Comparison of ENCODE assay signal across 8 mouse cellular contexts in the genomic region with DNA sequence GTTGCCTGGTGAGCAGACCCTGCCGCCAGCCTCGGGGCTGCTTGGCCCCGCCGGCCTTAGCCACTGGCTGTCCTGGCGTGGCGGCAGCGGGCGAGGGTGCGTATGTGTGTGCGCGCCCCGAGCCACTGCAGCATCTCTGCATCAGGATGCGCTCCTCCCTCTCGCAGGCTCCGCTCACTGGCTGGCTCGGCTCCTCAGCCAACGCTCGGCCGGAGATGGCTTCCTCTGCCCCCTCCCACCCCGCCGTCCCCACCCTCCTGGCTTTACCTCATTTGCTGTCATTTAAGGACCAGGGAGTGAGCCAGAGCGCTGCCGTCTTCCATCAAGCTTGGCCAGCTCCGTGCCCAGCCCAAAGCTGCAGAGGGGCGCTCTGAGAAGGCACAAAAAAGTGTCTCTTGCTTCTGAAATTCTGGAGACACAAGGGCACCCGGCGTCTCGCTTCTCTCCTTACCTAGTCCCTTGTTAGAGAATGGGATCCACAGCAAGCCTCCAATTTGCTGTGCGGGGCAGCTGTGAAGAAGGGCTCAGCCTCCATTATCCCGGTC. TPM values are rescaled to one million over a fixed set of nuclear protein-coding genes. Genes with fewer than 3 reads are reported as not detected.
A peak's percentile ranks its signal among the peaks of the same experiment; 100 is the strongest.
DNase-seq lines count a peak whose midpoint lies in the region; ATAC-seq lines count a peak whose summit lies in the region.

A gene (minus strand): TSS at position 495 of the 545 bp plus-strand sequence.

- H3K27me3 ChIP-seq in heart, embryonic 16.5 days (ENCODE audit: control insufficient read depth, insufficient read depth, low read length): peaks cover 75% of the 10 kb centered on the region
- peaks cover 27% of the 10 kb centered on the region for H3K27me3 ChIP-seq in intestine, embryonic 15.5 days (replicated peaks)
- H3K27me3 ChIP-seq in midbrain, embryonic 11.5 days (ENCODE audit: control insufficient read depth, insufficient read depth, low read length): peaks cover 21% of the 10 kb centered on the region

- H3K27ac ChIP-seq in heart, embryonic 16.5 days (ENCODE audit: low read length): no peak within 1 kb of the TSS
- H3K27ac ChIP-seq in intestine, embryonic 15.5 days: no peak within 1 kb of the TSS
- H3K27ac ChIP-seq in midbrain, embryonic 11.5 days (ENCODE audit: low read depth, low read length): peak within 1 kb of the TSS; percentile 35; the same call in 1 of the 2 replicates

- no peaks in the 10 kb centered on the region for H3K4me1 ChIP-seq in heart, embryonic 16.5 days (ENCODE audit: control insufficient read depth, insufficient read depth, low read length)
- H3K4me1 ChIP-seq in intestine, embryonic 15.5 days (replicated peaks): peaks cover 24% of the 10 kb centered on the region
- H3K4me1 ChIP-seq in midbrain, embryonic 11.5 days (ENCODE audit: control insufficient read depth, insufficient read depth, low read length): peaks cover 9% of the 10 kb centered on the region

- peak within 1 kb of the TSS; percentile 33; the same call in 1 of the 2 replicates for H3K4me2 ChIP-seq in heart, embryonic 16.5 days (ENCODE audit: low read depth, low read length)
- peak within 1 kb of the TSS; percentile 51 for H3K4me2 ChIP-seq in intestine, embryonic 15.5 days (replicated peaks)
- H3K4me2 ChIP-seq in midbrain, embryonic 11.5 days: peak within 1 kb of the TSS; percentile 51

- no peaks in the 10 kb centered on the region for H3K36me3 ChIP-seq in heart, embryonic 16.5 days (ENCODE audit: control insufficient read depth, insufficient read depth)
- no peaks in the 10 kb centered on the region for H3K36me3 ChIP-seq in intestine, embryonic 15.5 days
- H3K36me3 ChIP-seq in midbrain, embryonic 11.5 days (ENCODE audit: control insufficient read depth, insufficient read depth, low read length): no peaks in the 10 kb centered on the region

- no peaks in the 10 kb centered on the region for H3K9me3 ChIP-seq in heart, embryonic 16.5 days (replicated peaks; ENCODE audit: control insufficient read depth, low read length)
- no peaks in the 10 kb centered on the region for H3K9me3 ChIP-seq in intestine, embryonic 15.5 days
- no peaks in the 10 kb centered on the region for H3K9me3 ChIP-seq in midbrain, embryonic 11.5 days (ENCODE audit: control insufficient read depth, low read length)

- WGBS in heart, embryonic 16.5 days: 4% methylated on average over 30 of the region's 30 CpGs
- 3% methylated on average over 30 of the region's 30 CpGs for WGBS in intestine, embryonic 15.5 days
- WGBS in midbrain, embryonic 11.5 days: under 1% methylated on average over 30 of the region's 30 CpGs

- DNase-seq in heart, adult 18-20 months: no peak
- peak; percentile 71 for DNase-seq in embryo, embryonic 10.5 days (ENCODE audit: low spot score)
- DNase-seq in midbrain, embryonic 11.5 days (ENCODE audit: low spot score, missing footprints): peak; percentile 94
- DNase-seq in urinary bladder, postnatal 14 days (ENCODE audit: low spot score): no peak
- no peak for DNase-seq in thymus, postnatal 14 days
- DNase-seq in lung, postnatal 36 days: no peak

- no peak within 1 kb of the TSS for H3K9ac ChIP-seq in heart, embryonic 16.5 days (ENCODE audit: low read length)
- H3K9ac ChIP-seq in intestine, embryonic 15.5 days: no peak within 1 kb of the TSS
- H3K9ac ChIP-seq in midbrain, embryonic 11.5 days (ENCODE audit: low read length): peak within 1 kb of the TSS; percentile 54

- no peak for ATAC-seq in heart, embryonic 16.5 days (replicated peaks; ENCODE audit: extremely low read depth, insufficient read depth, low FRiP score)
- no peak for ATAC-seq in intestine, embryonic 15.5 days
- ATAC-seq in midbrain, embryonic 11.5 days (ENCODE audit: low FRiP score): peak; percentile 87

- H3K4me3 ChIP-seq in heart, embryonic 16.5 days (ENCODE audit: low read length): no peak within 1 kb of the TSS
- H3K4me3 ChIP-seq in intestine, embryonic 15.5 days (replicated peaks): peak within 1 kb of the TSS; percentile 10
- peak within 1 kb of the TSS; percentile 33 for H3K4me3 ChIP-seq in midbrain, embryonic 11.5 days (ENCODE audit: low read depth, low read length)

RNA-seq across cellular contexts. Expression of the gene that starts here (rescaled TPM):
- polyA plus RNA-seq in heart, embryonic 16.5 days (2015; fragmentation: Nextera tagmentation; extraction: Ambion mirVana): 0.09 TPM in 2 replicates
- 1 to 10 TPM; 3.1 to 4.0 TPM for total RNA-seq in heart, adult 18-20 months (2021)
- polyA plus RNA-seq in intestine, embryonic 15.5 days (2015; fragmentation: Nextera tagmentation; extraction: Ambion mirVana): 0.29 and 0.33 TPM in 2 replicates
- 30.9 and 31.4 TPM in 2 replicates for polyA plus RNA-seq in midbrain, embryonic 11.5 days (2014; fragmentation: Nextera tagmentation; extraction: Ambion mirVana)

Comparison
In these comparisons a context has a peak if more than half of its experiments do, and no peak if none do; other contexts are left out.
1. RNA of the gene that starts here (polyA plus RNA-seq): 30.9 to 31.4 TPM in midbrain, embryonic 11.5 days; 0.29 to 0.33 TPM in intestine, embryonic 15.5 days and 0.09 TPM in heart, embryonic 16.5 days; every median in the first group is over 10 times any median in the second.
2. DNase-seq: peak in embryo, embryonic 10.5 days (single experiment) and midbrain, embryonic 11.5 days (single experiment); none in heart, adult 18-20 months (0 of 2), urinary bladder, postnatal 14 days (single experiment), thymus, postnatal 14 days (single experiment) and lung, postnatal 36 days (single experiment).
3. Peak in every context shown above with its lines, with median percentiles within 50 percentile points of each other: H3K4me2 ChIP-seq.